Comparison of ENCODE assay signal across 19 mouse cellular contexts in genomic region chr13:55431889-55432685, GRCm38 (mm10). TPM values are rescaled to one million over a fixed set of nuclear protein-coding genes. Genes with fewer than 3 reads are reported as not detected.
DNase-seq lines count a peak whose midpoint lies in the region; ATAC-seq and TF ChIP-seq lines count a peak whose summit lies in the region.
"Had no signal": no experiment of that assay in that cellular context is flagged by ENCODE, and none has a peak within 500 bp of the region (broad histone marks: within the 10 kb centered on the region; RNA-seq: fewer than 3 reads in every experiment).

No protein-coding gene starts in this region.

- 0 out of 2 replicates have a peak, but pooled peaks cover 3% of the 10 kb centered on the region for H3K9me3 ChIP-seq in lung, postnatal 0 days (ENCODE audit: low read length)
- H3K9me3 ChIP-seq in heart, embryonic 10.5 days = no peaks in the 10 kb centered on the region; the same call in 1 of the 2 replicates

- WGBS in lung, postnatal 0 days = 50% methylated on average over 10 of the region's 10 CpGs
- WGBS in heart, embryonic 10.5 days = 72% methylated on average over 10 of the region's 10 CpGs

- no peak overlapping the region for H3K9ac ChIP-seq in lung, postnatal 0 days (replicated peaks; ENCODE audit: low read depth)

- DNase-seq in lung, postnatal 25 days (ENCODE audit: low spot score) = peak; percentile 62
- no peak for DNase-seq in lung, postnatal 0 days (ENCODE audit: low spot score)
- DNase-seq in T-cell, adult 2 months (ENCODE audit: low spot score) = peak; percentile 85
- peak; percentile 58 to 68 for DNase-seq in thymus, postnatal 10 days (ENCODE audit: low spot score in 2 of 2)
- DNase-seq in frontal cortex, adult 2 months (ENCODE audit: extremely low spot score in 1 of 2, low spot score in 1 of 2) = no peak
- DNase-seq in left cerebral cortex, postnatal 4 days = no peak
- no peak for DNase-seq in heart, embryonic 10.5 days (ENCODE audit: low spot score)
- DNase-seq: adrenal gland, postnatal 14 days; cerebellum, adult 11-12 months; heart, postnatal 10 days; kidney, postnatal 14 days; layer of hippocampus, postnatal 36 days; right cerebral cortex, postnatal 4 days had no signal

- intact Hi-C loops in left cerebral cortex, postnatal 4 days (cut with DNase I) = no loop called here

- no peaks in the 10 kb centered on the region for H3K4me1 ChIP-seq in lung, postnatal 0 days (ENCODE audit: insufficient read depth, low read depth, low read length)
- H3K4me1 ChIP-seq in heart, embryonic 10.5 days = no peaks in the 10 kb centered on the region

- H3K27me3 ChIP-seq in lung, postnatal 0 days (replicated peaks; ENCODE audit: insufficient read depth, low read length) = no peaks in the 10 kb centered on the region
- peaks cover 2% of the 10 kb centered on the region for H3K27me3 ChIP-seq in heart, embryonic 10.5 days (ENCODE audit: insufficient read depth, poor library complexity, severe bottlenecking)

- no peaks in the 10 kb centered on the region for H3K36me3 ChIP-seq in lung, postnatal 0 days (ENCODE audit: insufficient read depth, low read length)
- no peaks in the 10 kb centered on the region for H3K36me3 ChIP-seq in heart, embryonic 10.5 days

- no peak for TF ChIP-seq CTCF in lung, postnatal 0 days (IDR thresholded peaks at IDR 0.05)

- TF ChIP-seq EP300 in lung, postnatal 0 days (IDR thresholded peaks at IDR 0.05) = no peak

- no peak for ATAC-seq in lung, postnatal 0 days
- ATAC-seq in megakaryocyte, adult 5-6 weeks (ENCODE audit: poor library complexity, severe bottlenecking) = peak; percentile 61

- H3K27ac ChIP-seq in lung, postnatal 0 days (ENCODE audit: low read length) = no peak overlapping the region
- no peak overlapping the region for H3K27ac ChIP-seq in heart, embryonic 10.5 days

- H3K4me2 ChIP-seq in lung, postnatal 0 days (replicated peaks; ENCODE audit: low read depth, low read length) = no peak overlapping the region

- H3K4me3 ChIP-seq in lung, postnatal 0 days (ENCODE audit: low read depth, low read length) = no peak overlapping the region
- no peak overlapping the region for H3K4me3 ChIP-seq in heart, embryonic 10.5 days

RNA-seq across cellular contexts. Expression of gene F12, which starts 5.5 kb away (rescaled TPM):
- not detected in 2 replicates for polyA plus RNA-seq in lung, postnatal 0 days (2015; fragmentation: Nextera tagmentation; extraction: Ambion mirVana)
- 0.13 and 0.21 TPM in 2 replicates for total RNA-seq in megakaryocyte, adult 5-6 weeks (2015)
- total RNA-seq in megakaryocyte, adult 5-6 weeks (2017) = not detected in 2 replicates
- 0.57 and 0.82 TPM in 2 replicates for polyA plus RNA-seq in frontal cortex, adult 2 months (2012; rRNA removed)
- under 1 TPM; 0.30 to 0.38 TPM for total RNA-seq in left cerebral cortex, postnatal 4 days (2021)
- polyA plus RNA-seq in heart, embryonic 10.5 days (2016; fragmentation: Nextera tagmentation; extraction: Ambion mirVana) = 0.21 and 8.5 TPM in 2 replicates
- total RNA-seq: heart, postnatal 10 days; midbrain, postnatal 0 days had no signal

RNA-seq across cellular contexts. Expression of gene Grk6, which starts 12.8 kb away (rescaled TPM):
- 20.4 and 20.5 TPM in 2 replicates for polyA plus RNA-seq in lung, postnatal 0 days (2015; fragmentation: Nextera tagmentation; extraction: Ambion mirVana)
- 87.3 and 89.9 TPM in 2 replicates for total RNA-seq in megakaryocyte, adult 5-6 weeks (2015)
- 144 and 155 TPM in 2 replicates for total RNA-seq in megakaryocyte, adult 5-6 weeks (2017)
- polyA plus RNA-seq in frontal cortex, adult 2 months (2012; rRNA removed) = 70.6 and 74.3 TPM in 2 replicates
- total RNA-seq in left cerebral cortex, postnatal 4 days (2021) = 10 to 100 TPM; 73.8 to 78.8 TPM
- 29.5 and 44.2 TPM in 2 replicates for polyA plus RNA-seq in heart, embryonic 10.5 days (2016; fragmentation: Nextera tagmentation; extraction: Ambion mirVana)

RNA-seq across cellular contexts. Expression of gene Pfn3, which starts 17.1 kb away (rescaled TPM):
- not detected in 2 replicates for polyA plus RNA-seq in lung, postnatal 0 days (2015; fragmentation: Nextera tagmentation; extraction: Ambion mirVana)
- not detected in 2 replicates for total RNA-seq in megakaryocyte, adult 5-6 weeks (2015)
- not detected in 2 replicates for total RNA-seq in megakaryocyte, adult 5-6 weeks (2017)
- 0.34 and 0.42 TPM in 2 replicates for polyA plus RNA-seq in frontal cortex, adult 2 months (2012; rRNA removed)
- total RNA-seq in left cerebral cortex, postnatal 4 days (2021) = 1 to 10 TPM in 1 of 2 experiments, under 1 TPM in 1; 0.97 to 1.1 TPM
- not detected in 2 replicates for polyA plus RNA-seq in heart, embryonic 10.5 days (2016; fragmentation: Nextera tagmentation; extraction: Ambion mirVana)
- total RNA-seq: adrenal gland, postnatal 14 days; gastrocnemius, postnatal 4 days; heart, postnatal 10 days; layer of hippocampus, postnatal 36 days; liver, adult 2 months had no signal
- polyA plus RNA-seq: intestine, embryonic 14.5 days; liver, adult 2 months; lung, embryonic 16.5 days had no signal

RNA-seq across cellular contexts. Expression of gene Prr7, which starts 32.0 kb away (rescaled TPM):
- 0.17 and 0.45 TPM in 2 replicates for polyA plus RNA-seq in lung, postnatal 0 days (2015; fragmentation: Nextera tagmentation; extraction: Ambion mirVana)
- 1.1 and 1.2 TPM in 2 replicates for total RNA-seq in megakaryocyte, adult 5-6 weeks (2015)
- 1.4 and 1.8 TPM in 2 replicates for total RNA-seq in megakaryocyte, adult 5-6 weeks (2017)
- 67.1 and 81.0 TPM in 2 replicates for polyA plus RNA-seq in frontal cortex, adult 2 months (2012; rRNA removed)
- total RNA-seq in left cerebral cortex, postnatal 4 days (2021) = 10 to 100 TPM; 86.0 to 87.5 TPM
- polyA plus RNA-seq in heart, embryonic 10.5 days (2016; fragmentation: Nextera tagmentation; extraction: Ambion mirVana) = 0.17 and 0.21 TPM in 2 replicates
- total RNA-seq: liver, adult 2 months had no signal

RNA-seq across cellular contexts. Expression of gene Slc34a1, which starts 34.1 kb away (rescaled TPM):
- polyA plus RNA-seq in lung, postnatal 0 days (2015; fragmentation: Nextera tagmentation; extraction: Ambion mirVana) = not detected in 2 replicates
- total RNA-seq in megakaryocyte, adult 5-6 weeks (2015) = 0.39 and 0.58 TPM in 2 replicates
- 0.44 and 2.0 TPM in 2 replicates for total RNA-seq in megakaryocyte, adult 5-6 weeks (2017)
- 0.54 and 0.55 TPM in 2 replicates for polyA plus RNA-seq in frontal cortex, adult 2 months (2012; rRNA removed)
- total RNA-seq in left cerebral cortex, postnatal 4 days (2021) = under 1 TPM in 1 of 2 experiments, not detected in 1; 0.36 TPM
- polyA plus RNA-seq in heart, embryonic 10.5 days (2016; fragmentation: Nextera tagmentation; extraction: Ambion mirVana) = not detected in 2 replicates
- total RNA-seq: gastrocnemius, postnatal 4 days; heart, postnatal 10 days; layer of hippocampus, postnatal 36 days; liver, adult 2 months; midbrain, postnatal 0 days had no signal
- polyA plus RNA-seq: intestine, embryonic 14.5 days; lung, embryonic 16.5 days had no signal

Comparison
In these comparisons a context has a peak if more than half of its experiments do, and no peak if none do; other contexts are left out.
1. DNase-seq: peak in lung, postnatal 25 days (single experiment), T-cell, adult 2 months (single experiment) and thymus, postnatal 10 days (2 of 2); none in lung, postnatal 0 days (single experiment), frontal cortex, adult 2 months (0 of 2), left cerebral cortex, postnatal 4 days (single experiment) and heart, embryonic 10.5 days (single experiment).